Mouse (Mus musculus): ENCODE measurements around the gene Xlr3b.
"Not testable (repeated sequence)": the region's sequence is repeated elsewhere in the genome, so short reads cannot be mapped to it uniquely, and the experiment has no call there.

The Xlr3b gene

GRCm38 (mm10) chrX:73191934-73192333, at the start of gene Xlr3b:
Gene Xlr3b (plus strand): TSS chrX:73192207.
- not testable (repeated sequence) for DNase-seq

GRCm38 (mm10) chrX:73143218-73143618, 48.8 kb upstream of the Xlr3b start:
- not testable (repeated sequence) for DNase-seq

GRCm38 (mm10) chrX:73148496-73148895, 43.5 kb upstream of the Xlr3b start, which contains the start of gene Xlr5b:
Gene Xlr5b (plus strand): TSS chrX:73148796.
- DNase-seq: not testable (repeated sequence)

DNA sequence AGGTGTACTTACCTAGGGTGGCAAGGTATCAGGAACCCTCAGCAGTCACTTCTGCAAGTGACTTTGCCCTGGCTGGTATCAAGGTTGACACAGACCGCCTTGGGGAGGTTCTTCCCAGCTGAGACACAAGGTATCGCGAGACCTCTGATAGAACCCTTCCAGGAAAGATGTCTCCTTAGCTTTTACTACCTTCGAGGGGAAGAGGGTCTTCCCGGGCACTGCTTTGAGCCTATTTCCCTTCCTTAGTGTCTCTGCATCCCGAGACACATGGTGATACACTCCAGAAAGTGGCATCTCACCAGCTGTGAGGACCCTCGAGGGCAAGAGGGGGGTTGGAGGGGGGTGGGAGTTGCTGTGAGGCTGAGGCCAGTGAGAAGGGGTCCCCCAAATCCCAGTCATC, 42.7 kb upstream of the Xlr3b start, which contains the start of gene DXBay18:
Gene DXBay18, minus strand, starts transcription at position 101 of the 400 bp plus-strand sequence.
- not testable (repeated sequence) for DNase-seq

DNA sequence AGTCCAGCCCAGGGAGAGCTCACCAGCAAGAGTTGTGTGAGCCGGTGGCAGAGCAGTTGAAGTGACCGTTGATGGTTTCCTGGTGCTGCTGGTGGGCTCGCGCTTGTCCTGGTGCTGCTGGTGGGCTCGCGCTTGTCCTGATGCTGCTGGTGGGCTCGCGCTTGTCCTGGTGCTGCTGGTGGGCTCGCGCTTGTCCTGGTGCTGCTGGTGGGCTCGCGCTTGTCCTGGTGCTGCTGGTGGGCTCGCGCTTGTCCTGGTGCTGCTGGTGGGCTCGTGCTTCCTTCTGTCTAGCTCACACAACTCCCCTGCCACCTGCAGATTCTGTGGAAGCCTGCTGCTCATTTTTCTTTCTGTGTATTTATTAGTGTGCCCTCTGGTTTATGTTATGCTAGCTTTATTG, 15.1 kb upstream of the Xlr3b start, which contains the start of gene Spin2d:
Gene Spin2d, minus strand, starts transcription at position 101 of the 400 bp plus-strand sequence.
- DNase-seq: not testable (repeated sequence)

- DNase-seq: not testable (repeated sequence)
These were observed 22.0 kb downstream of the Xlr3b start, which contains the start of gene Xlr4b for GRCm38 (mm10) chrX:73213819-73214564. Gene Xlr4b (plus strand): TSS chrX:73214333.

- DNase-seq: no peak
These were observed 33.4 kb downstream of the Xlr3b start for GRCm38 (mm10) chrX:73225365-73225764.

- DNase-seq: peak; percentile 65
These were observed 36.1 kb downstream of the Xlr3b start, which contains the start of gene F8a for GRCm38 (mm10) chrX:73227914-73228605. Gene F8a (plus strand): TSS chrX:73228291.

GRCm38 (mm10) chrX:73228606-73229214, 36.7 kb downstream of the Xlr3b start:
- peak; percentile 43 for DNase-seq

GRCm38 (mm10) chrX:73229288-73229687, 37.3 kb downstream of the Xlr3b start:
- no peak for DNase-seq

DNA sequence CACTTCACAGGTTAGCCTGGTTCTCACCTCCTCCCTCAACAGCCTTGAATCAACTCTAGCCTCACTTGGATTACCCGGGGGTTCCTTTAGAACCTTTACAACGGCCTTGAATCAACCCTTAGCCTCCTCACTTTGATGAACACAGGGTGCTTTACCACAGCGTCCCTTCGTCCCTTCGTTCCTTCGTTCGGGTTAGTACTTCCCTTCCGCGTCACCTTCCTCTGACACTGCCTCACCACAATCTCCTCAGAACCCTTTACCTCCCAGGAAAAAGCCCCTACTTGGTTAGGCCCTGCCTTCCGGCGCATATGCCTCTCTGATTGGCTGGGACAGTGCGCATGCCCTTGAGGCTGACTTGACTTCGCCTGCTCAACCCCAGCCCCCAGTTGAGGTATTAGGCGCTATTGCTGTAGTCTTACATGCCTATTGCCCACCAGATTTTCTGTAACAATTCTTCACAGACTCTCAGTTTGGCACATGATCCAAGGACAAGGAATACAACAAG, 50.9 kb downstream of the Xlr3b start, which contains the start of gene Xlr4c:
Gene Xlr4c, minus strand, starts transcription at position 310 of the 505 bp plus-strand sequence.
- not testable (repeated sequence) for DNase-seq

All from right cerebral cortex, postnatal 14 days (tissue).